Mouse (Mus musculus): ENCODE results near the gene Spata46. TPM values are rescaled to one million over a fixed set of nuclear protein-coding genes. Genes with fewer than 3 reads are reported as not detected.

Spata46 gene
- polyA plus RNA-seq, 1 experiment from 2014 or later, result 2.7 TPM

DNA sequence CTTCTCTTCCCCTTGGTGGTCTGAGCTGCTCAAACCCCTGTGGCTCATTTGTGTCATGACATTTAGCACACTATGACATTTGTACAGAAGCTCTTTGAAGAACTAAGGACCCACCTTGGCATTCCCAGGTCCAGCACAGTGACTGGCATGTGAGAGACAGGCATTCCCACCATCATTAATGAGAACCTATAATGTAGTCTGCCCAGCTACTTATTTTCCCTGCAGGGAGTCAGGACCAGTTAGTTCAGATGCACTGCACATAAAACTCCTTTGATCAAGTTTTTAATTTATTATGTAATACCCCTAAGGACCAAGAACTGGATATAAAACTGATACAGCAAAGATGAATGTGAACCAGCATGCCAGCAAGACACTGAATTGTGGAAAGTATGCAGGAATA lies 42.5 kb downstream of the Spata46 start:
- H3K27ac ChIP-seq (ENCODE audit: low read depth), result no peak overlapping the region
- no peak overlapping the region for H3K4me2 ChIP-seq (ENCODE audit: low read length)
- H3K4me1 ChIP-seq (replicated peaks; ENCODE audit: control insufficient read depth, insufficient read depth, low read length), result no peaks in the 10 kb centered on the region
- H3K9me3 ChIP-seq (ENCODE audit: control insufficient read depth, low read length), result no peaks in the 10 kb centered on the region
- ATAC-seq (replicated peaks; ENCODE audit: low FRiP score, low TSS enrichment, low read depth) (no peak), DNase-seq (ENCODE audit: low spot score) (no peak)
- H3K36me3 ChIP-seq (ENCODE audit: control insufficient read depth, insufficient read depth, low read length), result no peaks in the 10 kb centered on the region
- H3K4me3 ChIP-seq (ENCODE audit: low read depth, low read length), result no peak overlapping the region
- no peak overlapping the region for H3K9ac ChIP-seq (ENCODE audit: low read length)
- H3K27me3 ChIP-seq (replicated peaks; ENCODE audit: control insufficient read depth, insufficient read depth, low read length), result no peaks in the 10 kb centered on the region

DNA sequence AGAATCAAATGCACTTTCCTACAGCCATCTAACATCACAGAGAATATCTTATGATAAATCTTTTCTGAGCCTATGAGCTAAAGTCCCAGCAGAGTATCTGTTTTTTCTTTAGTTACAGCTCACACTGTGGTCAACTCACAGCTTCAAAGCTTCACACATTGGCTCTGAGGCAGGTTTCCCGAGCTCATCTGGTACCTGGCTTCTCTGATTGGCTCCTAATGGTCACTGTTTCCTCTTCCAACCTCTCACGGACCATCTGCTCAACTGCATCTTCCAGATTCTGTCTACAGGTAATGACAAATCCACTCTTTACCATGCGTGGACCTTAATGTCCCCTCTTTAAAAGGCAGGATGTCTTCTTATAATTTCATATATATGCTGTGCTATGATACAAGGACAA lies 44.7 kb downstream of the Spata46 start:
- 68% methylated on average over 3 of the region's 3 CpGs for WGBS
- Histone ChIP-seq H3K36me3 (ENCODE audit: control insufficient read depth, insufficient read depth, low read length) (no peaks in the 10 kb centered on the region), H3K27ac (ENCODE audit: low read depth) (no peak overlapping the region), H3K27me3 (replicated peaks; ENCODE audit: control insufficient read depth, insufficient read depth, low read length) (no peaks in the 10 kb centered on the region), H3K9ac (ENCODE audit: low read length) (no peak overlapping the region), H3K4me3 (ENCODE audit: low read depth, low read length) (no peak overlapping the region), H3K4me2 (ENCODE audit: low read length) (no peak overlapping the region), H3K9me3 (ENCODE audit: control insufficient read depth, low read length) (no peaks in the 10 kb centered on the region), H3K4me1 (replicated peaks; ENCODE audit: control insufficient read depth, insufficient read depth, low read length) (no peaks in the 10 kb centered on the region)
- no peak for ATAC-seq (replicated peaks; ENCODE audit: low FRiP score, low TSS enrichment, low read depth)
- no peak for DNase-seq (ENCODE audit: low spot score)

DNA sequence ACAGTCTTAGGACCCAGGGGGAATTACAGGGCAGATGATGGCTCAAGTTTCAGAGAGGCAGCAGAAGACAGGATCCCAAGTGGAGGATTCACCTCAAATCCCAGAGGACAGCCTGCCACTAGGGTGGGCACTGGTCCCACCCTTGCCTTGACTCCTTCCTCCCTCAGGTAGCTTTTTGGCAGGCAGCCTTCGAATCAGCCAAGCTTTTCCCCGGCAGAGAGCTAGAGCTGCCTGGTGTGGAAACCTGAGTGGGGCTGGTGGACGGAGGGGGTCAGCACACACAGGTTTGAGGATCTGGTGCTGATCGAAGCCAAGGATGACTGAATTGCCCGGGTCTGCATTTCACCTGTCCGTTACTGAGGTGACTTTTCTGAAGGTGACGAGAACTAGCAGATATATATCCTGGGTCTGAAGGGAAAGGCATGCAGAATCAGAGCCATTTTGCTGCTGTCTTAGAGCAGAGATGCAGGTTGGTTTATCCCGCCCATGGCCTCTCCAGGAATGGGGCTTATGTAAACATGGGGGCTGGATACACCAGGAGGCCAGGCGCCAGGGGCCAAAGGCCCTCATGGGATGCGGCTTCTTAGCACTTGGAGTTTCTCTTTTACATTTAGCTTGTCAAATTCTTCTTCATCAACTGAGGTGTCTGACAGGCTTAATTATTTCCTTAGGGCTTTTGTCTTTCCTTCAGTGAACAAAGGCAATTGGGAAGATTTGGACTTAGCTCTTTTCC lies 51.7 kb downstream of the Spata46 start:
- no peak overlapping the region for H3K27ac ChIP-seq (ENCODE audit: low read depth)
- no peak for DNase-seq (ENCODE audit: low spot score)
- no peaks in the 10 kb centered on the region for H3K27me3 ChIP-seq (replicated peaks; ENCODE audit: control insufficient read depth, insufficient read depth, low read length)
- no peak overlapping the region for H3K4me3 ChIP-seq (ENCODE audit: low read depth, low read length)
- no peaks in the 10 kb centered on the region for H3K36me3 ChIP-seq (ENCODE audit: control insufficient read depth, insufficient read depth, low read length)
- H3K4me1 ChIP-seq (replicated peaks; ENCODE audit: control insufficient read depth, insufficient read depth, low read length), result peaks cover 8% of the 10 kb centered on the region; the same call in 1 of the 2 replicates
- no peak overlapping the region for H3K9ac ChIP-seq (ENCODE audit: low read length)
- H3K4me2 ChIP-seq (ENCODE audit: low read length), result no peak overlapping the region
- no peak for ATAC-seq (replicated peaks; ENCODE audit: low FRiP score, low TSS enrichment, low read depth)
- no peaks in the 10 kb centered on the region for H3K9me3 ChIP-seq (ENCODE audit: control insufficient read depth, low read length)
- WGBS, result 34% methylated on average over 10 of the region's 10 CpGs

Other genes starting within 250 kb of the Spata46 start
- gene Ddr2, start 198.0 kb upstream of the Spata46 start, polyA plus RNA-seq (2014; fragmentation: Nextera tagmentation; extraction: Ambion mirVana), result 41.1 and 46.7 TPM in 2 replicates
- 48.1 and 49.0 TPM in 2 replicates for gene Uap1, start 133.8 kb upstream of the Spata46 start, polyA plus RNA-seq (2014; fragmentation: Nextera tagmentation; extraction: Ambion mirVana)
- gene Uhmk1, start 93.4 kb upstream of the Spata46 start, polyA plus RNA-seq (2014; fragmentation: Nextera tagmentation; extraction: Ambion mirVana), result 11.3 and 11.9 TPM in 2 replicates
- gene Sh2d1b2, start 76.1 kb upstream of the Spata46 start, polyA plus RNA-seq (2014; fragmentation: Nextera tagmentation; extraction: Ambion mirVana), result not detected in 2 replicates
- 0.11 and 0.18 TPM in 2 replicates for gene Sh2d1b1, start 31.5 kb upstream of the Spata46 start, polyA plus RNA-seq (2014; fragmentation: Nextera tagmentation; extraction: Ambion mirVana)
- 4.3 and 4.4 TPM in 2 replicates for gene Gm7694, start 2.5 kb upstream of the Spata46 start, polyA plus RNA-seq (2014; fragmentation: Nextera tagmentation; extraction: Ambion mirVana)